Mouse (Mus musculus) limb, embryonic 14.5 days (tissue): ENCODE results near the gene Arhgdia. TPM values are rescaled to one million over a fixed set of nuclear protein-coding genes. Genes with fewer than 3 reads are reported as not detected.

Source experiments
- ATAC-seq: fragments of 200-750 bp; cut with Nextera tagmentation; 2 replicates; pipeline ENCODE4 v1.8.0; 2017; ENCODE audit warnings: low read depth, moderate number of reproducible peaks, moderate TSS enrichment; ENCODE audit not compliant: low FRiP score
- DNase-seq: peaks from one replicate; pipeline ENCODE4 v3.0.0-alpha.2; 2015; ENCODE audit warnings: low spot score
- H3K27ac ChIP-seq: fragments of 300-500 bp; sonication (generic); replicated peaks from 2 replicates; pipeline ENCODE4 v1.5.1; 2014; ENCODE audit warnings: low read depth, mild to moderate bottlenecking, low read length, moderate library complexity, mixed read lengths
- H3K27me3 ChIP-seq: fragments of 300-500 bp; sonication (generic); 2 replicates; pipeline ENCODE4 v1.6.1; 2014; ENCODE audit warnings: low read length, mixed read lengths; ENCODE audit not compliant: control insufficient read depth, insufficient read depth
- H3K36me3 ChIP-seq: fragments of 300-500 bp; sonication (generic); 2 replicates; pipeline ENCODE4 v1.6.1; 2014; ENCODE audit warnings: mild to moderate bottlenecking, low read length, moderate library complexity, mixed read lengths; ENCODE audit not compliant: control insufficient read depth, insufficient read depth
- H3K4me1 ChIP-seq: fragments of 300-500 bp; sonication (generic); 2 replicates; pipeline ENCODE4 v1.6.1; 2014; ENCODE audit warnings: antibody characterized with exemption, low read length, mixed read lengths; ENCODE audit not compliant: control insufficient read depth, insufficient read depth
- H3K4me2 ChIP-seq: fragments of 300-500 bp; sonication (generic); replicated peaks from 2 replicates; pipeline ENCODE4 v1.6.1; 2014; ENCODE audit warnings: low read depth, mild to moderate bottlenecking, low read length, moderate library complexity; ENCODE audit not compliant: severe bottlenecking
- H3K4me3 ChIP-seq: fragments of 300-500 bp; sonication (generic); replicated peaks from 2 replicates; pipeline ENCODE4 v1.5.1; 2014; ENCODE audit warnings: low read length
- H3K9ac ChIP-seq: fragments of 300-500 bp; sonication (generic); 2 replicates; pipeline ENCODE4 v1.6.1; 2014; ENCODE audit warnings: mild to moderate bottlenecking, low read depth, low read length, moderate library complexity; ENCODE audit not compliant: severe bottlenecking
- H3K9me3 ChIP-seq: fragments of 300-500 bp; sonication (generic); 2 replicates; pipeline ENCODE4 v1.6.1; 2016; ENCODE audit warnings: low read length; ENCODE audit not compliant: control insufficient read depth
- POLR2A ChIP-seq: fragments of 200-500 bp; IDR thresholded peaks from 2 replicates; pipeline ENCODE4 v1.8.0; 2012; ENCODE audit warnings: inconsistent platforms, mild to moderate bottlenecking, moderate library complexity, borderline replicate concordance; ENCODE audit not compliant: insufficient read depth, insufficient read length; ENCODE audit errors: extremely low read depth
- WGBS: fragments of 180-500 bp; shearing (Covaris S2); extraction: QIAGEN DNeasy Blood & Tissue Kit; methylation state at CpG from one replicate; pipeline ENCODE4 v1.1.7; 2014; 5-methylcytosine and 5-hydroxymethylcytosine counted together
- microRNA-seq: library from miRNA; unstranded; fragments of <30 nt; microRNA quantifications from one replicate; pipeline ENCODE4, GENCODE M21; 2016
- polyA plus RNA-seq, 2 experiments: library from polyadenylated mRNA; depleted of rRNA in 1 of 2; stranded (reverse) in 1 of 2; unstranded in 1 of 2; fragments of >200 nt; fragmentation: Nextera tagmentation in 1 of 2; extraction: Ambion mirVana in 1 of 2; gene quantifications; 2 replicates each; pipeline versions ENCODE4 v1.2.1 to v1.2.3; 2012 to 2014

Gene Arhgdia
- polyA plus RNA-seq, 2 experiments: 566 to 610 TPM

DNA sequence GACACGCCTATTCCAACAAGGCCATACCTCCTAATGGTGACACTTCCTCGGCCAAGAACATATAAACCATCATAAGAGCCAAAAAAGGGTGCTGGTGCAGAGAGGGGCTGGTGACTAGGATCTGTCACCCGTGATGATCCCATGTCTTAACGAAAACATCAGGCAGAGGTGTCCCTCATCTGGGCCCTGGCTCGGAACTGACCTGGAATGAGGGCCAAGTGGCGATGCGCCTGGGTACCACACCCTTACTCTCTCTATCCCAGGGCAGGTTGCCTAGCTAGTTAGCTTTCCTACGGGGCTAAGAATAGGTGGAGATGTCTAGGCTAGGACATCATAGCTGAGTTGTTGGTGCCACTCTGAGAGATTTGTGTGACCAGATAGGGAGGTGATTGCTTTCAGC, 47.3 kb downstream of the Arhgdia start:
- no peak for DNase-seq

DNA sequence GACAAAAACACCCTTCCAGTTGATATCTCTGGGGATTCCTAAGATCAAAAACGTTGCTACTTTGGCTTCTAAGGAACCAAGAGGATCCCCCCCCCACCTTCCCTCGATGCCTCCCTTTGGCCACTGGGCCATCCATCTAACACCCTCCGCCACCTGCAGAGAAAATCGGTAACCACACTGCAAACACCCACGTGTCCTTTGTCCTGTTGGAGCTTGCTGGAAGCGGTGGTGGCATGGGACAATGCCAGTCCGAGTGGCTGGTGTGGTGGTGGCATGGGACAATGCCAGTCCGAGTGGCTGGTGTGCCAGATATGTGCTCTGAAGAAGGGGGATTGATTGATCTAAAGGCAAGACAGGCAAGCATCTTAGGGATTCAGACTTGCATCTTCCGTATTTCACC, 49.8 kb downstream of the Arhgdia start:
- Histone ChIP-seq H3K36me3 (no peaks in the 10 kb centered on the region), H3K4me2 (peak overlapping the region; percentile 91; the same call in 1 of the 2 replicates), H3K9me3 (no peaks in the 10 kb centered on the region), H3K27me3 (peaks cover 42% of the 10 kb centered on the region), H3K27ac (no peak overlapping the region), H3K4me1 (peaks cover 8% of the 10 kb centered on the region; the same call in 1 of the 2 replicates), H3K9ac (0 out of 2 replicates have a peak overlapping the region, but pooled peaks have one; percentile 68), H3K4me3 (peak overlapping the region; percentile 49; the same call in 1 of the 2 replicates)
- DNase-seq: no peak
- ATAC-seq: no peak
- WGBS: 29% methylated on average over 9 of the region's 9 CpGs
- no peak for TF ChIP-seq POLR2A

More for the DNA sequence above, 47.3 kb downstream of the Arhgdia start:
- H3K4me2 ChIP-seq: no peak overlapping the region
- H3K27ac ChIP-seq: no peak overlapping the region
- no peak overlapping the region for H3K4me3 ChIP-seq
- peaks cover 17% of the 10 kb centered on the region for H3K4me1 ChIP-seq
- no peaks in the 10 kb centered on the region for H3K36me3 ChIP-seq
- H3K9ac ChIP-seq: no peak overlapping the region
- TF ChIP-seq POLR2A: no peak
- peaks cover 33% of the 10 kb centered on the region for H3K27me3 ChIP-seq
- ATAC-seq: no peak
- no peaks in the 10 kb centered on the region for H3K9me3 ChIP-seq
- WGBS: 78% methylated on average over 8 of the region's 8 CpGs

DNA sequence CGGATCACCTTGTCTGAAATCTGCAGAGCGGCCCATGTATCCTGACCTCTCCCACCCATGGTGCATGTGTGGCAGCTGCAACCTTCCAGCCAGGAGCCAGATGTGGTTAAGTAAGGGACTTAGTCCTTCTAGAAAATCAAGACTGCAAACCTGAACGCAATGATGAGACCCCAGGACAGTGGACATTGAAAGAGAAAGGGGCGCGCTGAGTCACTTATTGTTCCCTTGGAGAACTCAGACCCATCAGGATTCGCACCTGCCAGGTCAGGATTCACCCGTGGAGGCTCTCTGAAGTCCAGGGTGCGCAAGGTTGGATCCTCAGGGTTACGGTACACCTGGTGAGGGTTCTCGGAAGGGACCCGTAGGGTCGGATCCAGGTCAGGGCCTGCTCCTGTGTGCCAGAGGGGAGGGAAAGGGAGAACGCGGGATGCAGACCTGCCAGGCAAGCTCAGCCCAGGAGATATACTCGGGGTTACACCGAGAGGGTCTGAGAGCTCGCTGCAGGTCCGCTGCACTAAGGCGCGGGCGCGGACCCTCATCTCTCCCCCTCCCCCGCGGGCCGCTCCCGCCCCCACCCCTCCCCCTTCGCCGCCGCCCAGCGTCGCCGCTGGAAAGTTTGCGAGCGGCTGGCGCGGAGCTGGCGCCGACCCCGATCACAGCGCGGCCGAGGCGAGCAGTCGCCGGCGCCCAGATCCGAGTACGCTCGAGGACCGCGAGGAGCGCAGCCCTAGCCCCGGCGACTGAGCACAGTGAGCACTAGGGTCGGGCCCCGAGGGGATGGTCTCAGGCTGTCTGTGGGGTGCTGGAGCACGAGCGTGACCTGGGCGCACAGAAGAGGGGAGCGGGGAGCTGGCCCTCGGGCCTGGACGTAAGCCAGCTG, 51.1 kb downstream of the Arhgdia start, which contains the start of gene Gcgr:
Gene Gcgr (plus strand): TSS at position 615 of the 880 bp plus-strand sequence.
- DNase-seq: no peak
- H3K9me3 ChIP-seq: no peaks in the 10 kb centered on the region
- no peak within 1 kb of the TSS for H3K27ac ChIP-seq
- TF ChIP-seq POLR2A: no peak
- peaks cover 42% of the 10 kb centered on the region for H3K27me3 ChIP-seq
- peak within 1 kb of the TSS; percentile 91 for H3K4me2 ChIP-seq
- 9% methylated on average over 34 of the region's 62 CpGs for WGBS
- peak within 1 kb of the TSS; percentile 49 for H3K4me3 ChIP-seq
- H3K36me3 ChIP-seq: no peaks in the 10 kb centered on the region
- ATAC-seq: peak; percentile 32; the same call in 1 of the 2 replicates
- H3K4me1 ChIP-seq: peaks cover 8% of the 10 kb centered on the region; the same call in 1 of the 2 replicates
- peak within 1 kb of the TSS; percentile 68 for H3K9ac ChIP-seq

DNA sequence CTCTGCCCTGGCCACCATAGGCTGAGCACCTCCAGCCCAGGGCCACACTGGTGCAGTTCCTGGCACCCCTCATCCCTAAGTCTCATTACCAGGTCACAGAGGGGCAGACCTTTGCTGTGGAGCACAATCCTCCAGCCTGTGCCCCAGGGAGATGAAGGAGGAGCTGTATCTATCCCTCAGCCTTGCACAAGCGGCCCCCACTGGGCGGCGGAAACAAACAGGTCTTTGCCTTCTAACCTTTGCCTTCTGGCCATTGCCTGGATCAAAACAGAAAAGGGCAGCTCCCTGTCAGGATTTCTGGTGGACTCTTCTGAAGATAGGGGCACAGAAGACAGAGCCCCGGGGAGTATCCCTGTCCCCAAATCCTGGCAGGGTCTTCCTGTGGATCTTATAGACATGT, 52.5 kb downstream of the Arhgdia start:
- peaks cover 42% of the 10 kb centered on the region for H3K27me3 ChIP-seq
- TF ChIP-seq POLR2A: no peak
- no peak overlapping the region for H3K9ac ChIP-seq

More for the DNA sequence above, 52.5 kb downstream of the Arhgdia start:
- DNase-seq: no peak
- WGBS: 58% methylated on average over 4 of the region's 4 CpGs
- Histone ChIP-seq H3K36me3 (no peaks in the 10 kb centered on the region), H3K9me3 (no peaks in the 10 kb centered on the region), H3K27ac (no peak overlapping the region), H3K4me1 (peaks cover 8% of the 10 kb centered on the region; the same call in 1 of the 2 replicates), H3K4me3 (no peak overlapping the region), H3K4me2 (no peak overlapping the region)
- no peak for ATAC-seq

Small RNA genes lying within 50 kb of the gene (microRNA-seq; reads per million reads assigned to microRNA genes)
- gene Mir6936: 0.69 reads per million

Other genes with a start within 250 kb of the Arhgdia start
Only the 30 nearest of the 35 such genes appear.
- 51.5 and 59.2 TPM in 2 replicates for gene Nploc4, start 143.9 kb downstream of the Arhgdia start, polyA plus RNA-seq (2012; rRNA removed)
- gene Nploc4, start 143.9 kb downstream of the Arhgdia start, polyA plus RNA-seq (2014; fragmentation: Nextera tagmentation; extraction: Ambion mirVana): 38.8 and 41.8 TPM in 2 replicates
- 0.20 and 0.23 TPM in 2 replicates for gene Tspan10, start 139.0 kb downstream of the Arhgdia start, polyA plus RNA-seq (2012; rRNA removed)
- gene Tspan10, start 139.0 kb downstream of the Arhgdia start, polyA plus RNA-seq (2014; fragmentation: Nextera tagmentation; extraction: Ambion mirVana): not detected in 2 replicates
- gene Pde6g, start 128.1 kb downstream of the Arhgdia start, polyA plus RNA-seq (2012; rRNA removed): 0.31 and 0.70 TPM in 2 replicates
- gene Pde6g, start 128.1 kb downstream of the Arhgdia start, polyA plus RNA-seq (2014; fragmentation: Nextera tagmentation; extraction: Ambion mirVana): not detected in 2 replicates
- gene Oxld1, start 123.6 kb downstream of the Arhgdia start, polyA plus RNA-seq (2012; rRNA removed): 12.3 and 14.7 TPM in 2 replicates
- 12.8 and 14.3 TPM in 2 replicates for gene Oxld1, start 123.6 kb downstream of the Arhgdia start, polyA plus RNA-seq (2014; fragmentation: Nextera tagmentation; extraction: Ambion mirVana)
- gene Ccdc137, start 123.5 kb downstream of the Arhgdia start, polyA plus RNA-seq (2012; rRNA removed): 42.1 and 43.0 TPM in 2 replicates
- 29.2 TPM in 2 replicates for gene Ccdc137, start 123.5 kb downstream of the Arhgdia start, polyA plus RNA-seq (2014; fragmentation: Nextera tagmentation; extraction: Ambion mirVana)
- gene Arl16, start 114.0 kb downstream of the Arhgdia start, polyA plus RNA-seq (2012; rRNA removed): 45.2 and 52.7 TPM in 2 replicates
- 48.9 and 49.7 TPM in 2 replicates for gene Arl16, start 114.0 kb downstream of the Arhgdia start, polyA plus RNA-seq (2014; fragmentation: Nextera tagmentation; extraction: Ambion mirVana)
- 87.0 and 101 TPM in 2 replicates for gene Mrpl12, start 97.0 kb downstream of the Arhgdia start, polyA plus RNA-seq (2012; rRNA removed)
- 127 and 142 TPM in 2 replicates for gene Mrpl12, start 97.0 kb downstream of the Arhgdia start, polyA plus RNA-seq (2014; fragmentation: Nextera tagmentation; extraction: Ambion mirVana)
- gene Slc25a10, start 89.8 kb downstream of the Arhgdia start, polyA plus RNA-seq (2012; rRNA removed): 54.4 and 75.1 TPM in 2 replicates
- 44.1 and 44.4 TPM in 2 replicates for gene Slc25a10, start 89.8 kb downstream of the Arhgdia start, polyA plus RNA-seq (2014; fragmentation: Nextera tagmentation; extraction: Ambion mirVana)
- gene Gcgr, start 50.9 kb downstream of the Arhgdia start, polyA plus RNA-seq (2012; rRNA removed): 11.2 and 15.0 TPM in 2 replicates
- 4.9 and 6.3 TPM in 2 replicates for gene Gcgr, start 50.9 kb downstream of the Arhgdia start, polyA plus RNA-seq (2014; fragmentation: Nextera tagmentation; extraction: Ambion mirVana)
- gene Mcrip1, start 31.9 kb downstream of the Arhgdia start, polyA plus RNA-seq (2012; rRNA removed): 203 and 265 TPM in 2 replicates
- 271 and 274 TPM in 2 replicates for gene Mcrip1, start 31.9 kb downstream of the Arhgdia start, polyA plus RNA-seq (2014; fragmentation: Nextera tagmentation; extraction: Ambion mirVana)
- 2.7 and 3.7 TPM in 2 replicates for gene Ppp1r27, start 30.5 kb downstream of the Arhgdia start, polyA plus RNA-seq (2012; rRNA removed)
- gene Ppp1r27, start 30.5 kb downstream of the Arhgdia start, polyA plus RNA-seq (2014; fragmentation: Nextera tagmentation; extraction: Ambion mirVana): 3.3 and 3.5 TPM in 2 replicates
- gene P4hb, start 8.4 kb downstream of the Arhgdia start, polyA plus RNA-seq (2012; rRNA removed): 569 and 645 TPM in 2 replicates
- gene P4hb, start 8.4 kb downstream of the Arhgdia start, polyA plus RNA-seq (2014; fragmentation: Nextera tagmentation; extraction: Ambion mirVana): 968 and 988 TPM in 2 replicates
- gene Alyref, start 16.7 kb upstream of the Arhgdia start, polyA plus RNA-seq (2012; rRNA removed): 96.8 and 143 TPM in 2 replicates
- gene Alyref, start 16.7 kb upstream of the Arhgdia start, polyA plus RNA-seq (2014; fragmentation: Nextera tagmentation; extraction: Ambion mirVana): 478 TPM in 2 replicates
- 190 and 205 TPM in 2 replicates for gene Anapc11, start 16.8 kb upstream of the Arhgdia start, polyA plus RNA-seq (2012; rRNA removed)
- gene Anapc11, start 16.8 kb upstream of the Arhgdia start, polyA plus RNA-seq (2014; fragmentation: Nextera tagmentation; extraction: Ambion mirVana): 248 and 254 TPM in 2 replicates
- gene Npb, start 26.9 kb upstream of the Arhgdia start, polyA plus RNA-seq (2012; rRNA removed): 2.1 and 3.3 TPM in 2 replicates
- gene Npb, start 26.9 kb upstream of the Arhgdia start, polyA plus RNA-seq (2014; fragmentation: Nextera tagmentation; extraction: Ambion mirVana): 2.1 and 2.7 TPM in 2 replicates
- gene Pcyt2, start 36.3 kb upstream of the Arhgdia start, polyA plus RNA-seq (2012; rRNA removed): 247 and 305 TPM in 2 replicates
- 101 and 119 TPM in 2 replicates for gene Pcyt2, start 36.3 kb upstream of the Arhgdia start, polyA plus RNA-seq (2014; fragmentation: Nextera tagmentation; extraction: Ambion mirVana)
- 43.7 and 47.0 TPM in 2 replicates for gene Sirt7, start 43.6 kb upstream of the Arhgdia start, polyA plus RNA-seq (2012; rRNA removed)
- 27.5 and 28.9 TPM in 2 replicates for gene Sirt7, start 43.6 kb upstream of the Arhgdia start, polyA plus RNA-seq (2014; fragmentation: Nextera tagmentation; extraction: Ambion mirVana)
- 56.9 and 67.7 TPM in 2 replicates for gene Mafg, start 52.0 kb upstream of the Arhgdia start, polyA plus RNA-seq (2012; rRNA removed)
- 26.1 and 30.5 TPM in 2 replicates for gene Mafg, start 52.0 kb upstream of the Arhgdia start, polyA plus RNA-seq (2014; fragmentation: Nextera tagmentation; extraction: Ambion mirVana)
- 66.4 and 78.8 TPM in 2 replicates for gene Pycr1, start 62.1 kb upstream of the Arhgdia start, polyA plus RNA-seq (2012; rRNA removed)
- gene Pycr1, start 62.1 kb upstream of the Arhgdia start, polyA plus RNA-seq (2014; fragmentation: Nextera tagmentation; extraction: Ambion mirVana): 50.3 and 56.9 TPM in 2 replicates
- gene Myadml2, start 66.5 kb upstream of the Arhgdia start, polyA plus RNA-seq (2012; rRNA removed): 0.22 and 0.60 TPM in 2 replicates
- gene Myadml2, start 66.5 kb upstream of the Arhgdia start, polyA plus RNA-seq (2014; fragmentation: Nextera tagmentation; extraction: Ambion mirVana): 0.68 and 1.6 TPM in 2 replicates
- 12.8 and 17.7 TPM in 2 replicates for gene Notum, start 79.6 kb upstream of the Arhgdia start, polyA plus RNA-seq (2012; rRNA removed)
- 4.6 and 4.7 TPM in 2 replicates for gene Notum, start 79.6 kb upstream of the Arhgdia start, polyA plus RNA-seq (2014; fragmentation: Nextera tagmentation; extraction: Ambion mirVana)
- 73.9 and 88.6 TPM in 2 replicates for gene Aspscr1, start 91.3 kb upstream of the Arhgdia start, polyA plus RNA-seq (2012; rRNA removed)
- gene Aspscr1, start 91.3 kb upstream of the Arhgdia start, polyA plus RNA-seq (2014; fragmentation: Nextera tagmentation; extraction: Ambion mirVana): 96.1 and 101 TPM in 2 replicates
- gene Cenpx, start 132.1 kb upstream of the Arhgdia start, polyA plus RNA-seq (2012; rRNA removed): 101 and 107 TPM in 2 replicates
- gene Cenpx, start 132.1 kb upstream of the Arhgdia start, polyA plus RNA-seq (2014; fragmentation: Nextera tagmentation; extraction: Ambion mirVana): 159 and 161 TPM in 2 replicates
- 91.3 and 98.3 TPM in 2 replicates for gene Lrrc45, start 132.3 kb upstream of the Arhgdia start, polyA plus RNA-seq (2012; rRNA removed)
- 48.1 and 51.7 TPM in 2 replicates for gene Lrrc45, start 132.3 kb upstream of the Arhgdia start, polyA plus RNA-seq (2014; fragmentation: Nextera tagmentation; extraction: Ambion mirVana)
- 90.1 and 95.1 TPM in 2 replicates for gene Rac3, start 139.8 kb upstream of the Arhgdia start, polyA plus RNA-seq (2012; rRNA removed)
- gene Rac3, start 139.8 kb upstream of the Arhgdia start, polyA plus RNA-seq (2014; fragmentation: Nextera tagmentation; extraction: Ambion mirVana): 14.1 and 18.3 TPM in 2 replicates
- 18.5 and 21.4 TPM in 2 replicates for gene Dcxr, start 145.7 kb upstream of the Arhgdia start, polyA plus RNA-seq (2012; rRNA removed)
- gene Dcxr, start 145.7 kb upstream of the Arhgdia start, polyA plus RNA-seq (2014; fragmentation: Nextera tagmentation; extraction: Ambion mirVana): 21.8 and 26.2 TPM in 2 replicates
- gene Cbr2, start 150.5 kb upstream of the Arhgdia start, polyA plus RNA-seq (2012; rRNA removed): 11.9 and 19.6 TPM in 2 replicates
- 7.3 and 10.8 TPM in 2 replicates for gene Cbr2, start 150.5 kb upstream of the Arhgdia start, polyA plus RNA-seq (2014; fragmentation: Nextera tagmentation; extraction: Ambion mirVana)
- 1.8 and 1.9 TPM in 2 replicates for gene Hmga1b, start 181.2 kb upstream of the Arhgdia start, polyA plus RNA-seq (2012; rRNA removed)
- 4.2 and 4.5 TPM in 2 replicates for gene Hmga1b, start 181.2 kb upstream of the Arhgdia start, polyA plus RNA-seq (2014; fragmentation: Nextera tagmentation; extraction: Ambion mirVana)
- gene Rfng, start 202.6 kb upstream of the Arhgdia start, polyA plus RNA-seq (2012; rRNA removed): 61.0 and 79.7 TPM in 2 replicates
- 36.8 and 39.0 TPM in 2 replicates for gene Rfng, start 202.6 kb upstream of the Arhgdia start, polyA plus RNA-seq (2014; fragmentation: Nextera tagmentation; extraction: Ambion mirVana)
- gene Gps1, start 202.6 kb upstream of the Arhgdia start, polyA plus RNA-seq (2012; rRNA removed): 236 and 273 TPM in 2 replicates
- 248 and 249 TPM in 2 replicates for gene Gps1, start 202.6 kb upstream of the Arhgdia start, polyA plus RNA-seq (2014; fragmentation: Nextera tagmentation; extraction: Ambion mirVana)